ENCODE assay signal across 8 mouse cellular contexts in genomic region chr16:18836468-18837208, GRCm38 (mm10). TPM values are rescaled to one million over a fixed set of nuclear protein-coding genes. Genes with fewer than 3 reads are reported as not detected.
DNase-seq lines count a peak whose midpoint lies in the region; ATAC-seq and TF ChIP-seq lines count a peak whose summit lies in the region.

2510002D24Rik (plus strand) TSS chr16:18836578.
Gm28539 (plus strand) TSS chr16:18836584.

- WGBS in forebrain, embryonic 15.5 days, result under 1% methylated on average over 46 of the region's 46 CpGs
- 2% methylated on average over 46 of the region's 46 CpGs for WGBS in lung, adult 2 months

- peak within 1 kb of the TSS; percentile 12; the same call in 1 of the 2 replicates for H3K27ac ChIP-seq in forebrain, embryonic 15.5 days (replicated peaks)

- peak; percentile 92 for TF ChIP-seq POLR2A in lung, adult 2 months (IDR thresholded peaks at IDR 0.05; ENCODE audit: borderline replicate concordance, extremely low read depth, low read depth, low read length)

- ATAC-seq in forebrain, embryonic 15.5 days (replicated peaks), result peak; percentile 97
- peak; percentile 98 for ATAC-seq in neutrophil, adult 5-6 weeks (ENCODE audit: extremely low read depth, insufficient number of reproducible peaks, low FRiP score, poor library complexity, severe bottlenecking)

- intact Hi-C loops in heart, postnatal 25 days (cut with DNase I), result no loop called here

- H3K9me3 ChIP-seq in forebrain, embryonic 15.5 days, result no peaks in the 10 kb centered on the region

- peak within 1 kb of the TSS; percentile 91 for H3K9ac ChIP-seq in forebrain, embryonic 15.5 days (replicated peaks)

- no peaks in the 10 kb centered on the region for H3K27me3 ChIP-seq in forebrain, embryonic 15.5 days

- no peak for TF ChIP-seq CTCF in lung, adult 2 months (IDR thresholded peaks at IDR 0.05; ENCODE audit: insufficient read depth, low read length)

- H3K4me3 ChIP-seq in forebrain, embryonic 15.5 days, result peak within 1 kb of the TSS; percentile 99
- peak within 1 kb of the TSS; percentile 95 for H3K4me3 ChIP-seq in lung, adult 2 months (replicated peaks; ENCODE audit: extremely low read depth, low read depth, low read length)

- peak; percentile 98 for DNase-seq in ES-CJ7 (ENCODE audit: low read depth, low spot score)
- DNase-seq in cerebellum, adult 11-12 months, result peak; percentile 96
- DNase-seq in heart, postnatal 25 days (ENCODE audit: low spot score), result peak; percentile 88
- DNase-seq in layer of hippocampus, adult 18-20 months (ENCODE audit: low spot score in 2 of 2), result peak; percentile 89 to 97
- peak; percentile 94 for DNase-seq in lung, adult 2 months
- DNase-seq in thymus, adult 18-20 months, result peak; percentile 81 to 92

- H3K36me3 ChIP-seq in forebrain, embryonic 15.5 days, result peaks cover 27% of the 10 kb centered on the region

- peak within 1 kb of the TSS; percentile 61 for H3K4me2 ChIP-seq in forebrain, embryonic 15.5 days (replicated peaks)

- peaks cover 9% of the 10 kb centered on the region for H3K4me1 ChIP-seq in forebrain, embryonic 15.5 days
- H3K4me1 ChIP-seq in lung, adult 2 months (ENCODE audit: control insufficient read depth, insufficient read depth, low read length), result peaks cover 4% of the 10 kb centered on the region; the same call in 1 of the 2 replicates

RNA-seq across cellular contexts. Expression of gene 2510002D24Rik, which starts in this region (rescaled TPM):
- 30.7 and 31.2 TPM in 2 replicates for polyA plus RNA-seq in forebrain, embryonic 15.5 days (2015; fragmentation: Nextera tagmentation; extraction: Ambion mirVana)
- 10 to 100 TPM; 21.1 to 24.2 TPM for total RNA-seq in heart, postnatal 25 days (2021)
- 10 to 100 TPM; 24.7 to 27.8 TPM for total RNA-seq in layer of hippocampus, adult 18-20 months (2021)
- polyA plus RNA-seq in lung, adult 2 months (2012; rRNA removed), result 37.4 and 46.3 TPM in 2 replicates
- total RNA-seq in neutrophil, adult 5-6 weeks (2017), result 41.2 and 58.1 TPM in 2 replicates

RNA-seq across cellular contexts. Expression of gene Gm28539, which starts in this region (rescaled TPM):
- polyA plus RNA-seq in forebrain, embryonic 15.5 days (2015; fragmentation: Nextera tagmentation; extraction: Ambion mirVana), result not detected in 2 replicates
- 1 to 10 TPM in 1 of 2 experiments, not detected in 1; 1.5 TPM for total RNA-seq in heart, postnatal 25 days (2021)
- 1 to 10 TPM; 6.6 to 7.2 TPM for total RNA-seq in layer of hippocampus, adult 18-20 months (2021)
- 1.8 and 4.4 TPM in 2 replicates for polyA plus RNA-seq in lung, adult 2 months (2012; rRNA removed)
- 0.23 TPM in 1 of 2 replicates, not detected in the other for total RNA-seq in neutrophil, adult 5-6 weeks (2017)

Comparison
In these comparisons a context has a peak if more than half of its experiments do, and no peak if none do; other contexts are left out.
1. Peak in every context shown above with its lines: DNase-seq, ATAC-seq, H3K4me3 ChIP-seq and H3K27ac ChIP-seq.